Mouse (Mus musculus): ENCODE data around the gene Tgm2.

GRCm38 (mm10) chr2:158130391-158130986 lies 15.7 kb downstream of the Tgm2 start:
- TF ChIP-seq POLR2A (IDR thresholded peaks at IDR 0.05; ENCODE audit: low read depth, low read length) (no peak), CTCF (IDR thresholded peaks at IDR 0.05; ENCODE audit: extremely low read depth, insufficient read length, insufficient replicate concordance, low read depth, low read length) (no peak)

Measured in small intestine, adult 2 months (tissue).